Mouse (Mus musculus): ENCODE measurements around the gene Ankfn1.

Gene Ankfn1

DNA sequence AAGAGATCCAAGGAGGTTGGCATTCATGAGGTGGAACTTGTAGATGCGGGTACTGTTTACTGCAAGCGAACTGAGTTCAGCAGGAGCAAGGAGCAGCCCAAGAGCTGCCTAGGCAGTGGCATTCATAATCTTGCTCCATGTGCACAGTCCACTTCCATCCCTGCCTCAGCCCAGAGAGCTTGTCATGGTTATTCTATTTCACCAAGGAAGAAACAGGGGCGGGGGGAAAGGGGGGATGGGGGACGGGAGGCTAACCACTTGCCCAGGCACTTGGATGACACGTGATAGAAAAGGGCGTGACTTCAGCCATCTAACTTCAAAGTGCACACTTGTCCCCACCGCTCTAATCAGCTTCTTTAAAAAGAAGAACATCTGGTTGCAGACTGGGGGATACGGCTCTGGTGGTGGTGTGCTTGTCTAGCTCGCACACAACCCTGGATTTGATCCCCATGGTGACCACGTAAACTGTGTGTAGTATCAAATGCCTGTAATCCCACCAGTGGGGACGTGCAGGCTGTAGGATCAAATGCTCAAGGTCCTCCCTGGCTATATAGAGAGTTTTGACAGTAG, 203.1 kb downstream of the Ankfn1 start:
- no peak for DNase-seq (ENCODE audit: low read depth, low spot score)
- Histone ChIP-seq H3K36me3 (ENCODE audit: control insufficient read depth, insufficient read depth, low read length, poor library complexity, severe bottlenecking) (no peaks in the 10 kb centered on the region), H3K27me3 (ENCODE audit: control insufficient read depth, insufficient read depth, low read length, poor library complexity, severe bottlenecking) (no peaks in the 10 kb centered on the region)

GRCm38 (mm10) chr11:89569391-89570145, 207.9 kb downstream of the Ankfn1 start:
- Histone ChIP-seq H3K36me3 (ENCODE audit: control insufficient read depth, insufficient read depth, low read length, poor library complexity, severe bottlenecking) (no peaks in the 10 kb centered on the region), H3K27me3 (ENCODE audit: control insufficient read depth, insufficient read depth, low read length, poor library complexity, severe bottlenecking) (no peaks in the 10 kb centered on the region)
- no peak for DNase-seq (ENCODE audit: low read depth, low spot score)

- Histone ChIP-seq H3K27me3 (ENCODE audit: control insufficient read depth, insufficient read depth, low read length, poor library complexity, severe bottlenecking) (no peaks in the 10 kb centered on the region), H3K36me3 (ENCODE audit: control insufficient read depth, insufficient read depth, low read length, poor library complexity, severe bottlenecking) (no peaks in the 10 kb centered on the region)
- no peak for DNase-seq (ENCODE audit: low read depth, low spot score)
Measured at GRCm38 (mm10) chr11:89568246-89568645, 209.2 kb downstream of the Ankfn1 start.

GRCm38 (mm10) chr11:89551441-89551840, 226.0 kb downstream of the Ankfn1 start:
- DNase-seq (ENCODE audit: low read depth, low spot score): no peak
- H3K27me3 ChIP-seq (ENCODE audit: control insufficient read depth, insufficient read depth, low read length, poor library complexity, severe bottlenecking): no peaks in the 10 kb centered on the region
- H3K36me3 ChIP-seq (ENCODE audit: control insufficient read depth, insufficient read depth, low read length, poor library complexity, severe bottlenecking): no peaks in the 10 kb centered on the region

DNA sequence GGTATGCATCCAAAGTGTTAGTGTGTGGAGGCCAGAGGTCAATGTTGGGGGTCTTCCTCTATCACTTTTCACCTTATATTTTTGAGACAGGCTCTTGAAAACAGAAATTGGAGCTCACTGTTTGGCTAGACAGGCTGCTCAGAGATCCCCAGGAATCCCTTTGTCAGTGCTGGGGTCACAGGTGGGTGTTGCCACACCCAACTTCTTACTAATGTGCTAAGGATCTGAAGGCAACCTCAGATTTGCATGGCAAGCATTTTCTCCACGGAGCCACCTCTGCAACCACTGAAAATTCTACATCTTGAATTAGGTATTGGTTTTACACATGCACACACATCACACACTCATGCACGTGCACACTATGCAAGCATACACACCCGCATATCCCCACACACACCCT, 226.5 kb downstream of the Ankfn1 start:
- no peaks in the 10 kb centered on the region for H3K36me3 ChIP-seq (ENCODE audit: control insufficient read depth, insufficient read depth, low read length, poor library complexity, severe bottlenecking)
- no peak for DNase-seq (ENCODE audit: low read depth, low spot score)
- no peaks in the 10 kb centered on the region for H3K27me3 ChIP-seq (ENCODE audit: control insufficient read depth, insufficient read depth, low read length, poor library complexity, severe bottlenecking)

- DNase-seq (ENCODE audit: low read depth, low spot score): no peak
- Histone ChIP-seq H3K36me3 (ENCODE audit: control insufficient read depth, insufficient read depth, low read length, poor library complexity, severe bottlenecking) (no peaks in the 10 kb centered on the region), H3K27me3 (ENCODE audit: control insufficient read depth, insufficient read depth, low read length, poor library complexity, severe bottlenecking) (no peaks in the 10 kb centered on the region)
Measured at GRCm38 (mm10) chr11:89548786-89549185, 228.7 kb downstream of the Ankfn1 start.

DNA sequence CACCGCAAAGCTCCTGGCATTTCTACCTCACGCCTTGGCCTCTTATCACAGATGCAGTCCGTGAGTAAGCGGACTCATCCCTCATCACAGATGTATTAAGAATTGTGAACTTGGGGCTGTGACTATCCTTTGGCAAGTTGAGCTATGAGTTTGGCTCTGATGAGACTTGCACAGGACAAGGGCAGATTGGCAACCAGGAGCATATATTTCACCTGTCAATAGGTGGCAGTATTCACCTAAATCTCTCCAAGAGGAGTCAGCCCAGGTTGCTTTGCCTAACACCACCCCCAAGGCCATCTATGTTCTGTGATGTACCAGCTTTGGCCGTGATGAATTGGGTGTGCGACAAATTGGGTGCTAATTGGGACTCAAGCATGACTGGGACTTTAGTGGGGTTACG, 231.3 kb downstream of the Ankfn1 start:
- Histone ChIP-seq H3K36me3 (ENCODE audit: control insufficient read depth, insufficient read depth, low read length, poor library complexity, severe bottlenecking) (no peaks in the 10 kb centered on the region), H3K27me3 (ENCODE audit: control insufficient read depth, insufficient read depth, low read length, poor library complexity, severe bottlenecking) (no peaks in the 10 kb centered on the region)
- no peak for DNase-seq (ENCODE audit: low read depth, low spot score)

DNA sequence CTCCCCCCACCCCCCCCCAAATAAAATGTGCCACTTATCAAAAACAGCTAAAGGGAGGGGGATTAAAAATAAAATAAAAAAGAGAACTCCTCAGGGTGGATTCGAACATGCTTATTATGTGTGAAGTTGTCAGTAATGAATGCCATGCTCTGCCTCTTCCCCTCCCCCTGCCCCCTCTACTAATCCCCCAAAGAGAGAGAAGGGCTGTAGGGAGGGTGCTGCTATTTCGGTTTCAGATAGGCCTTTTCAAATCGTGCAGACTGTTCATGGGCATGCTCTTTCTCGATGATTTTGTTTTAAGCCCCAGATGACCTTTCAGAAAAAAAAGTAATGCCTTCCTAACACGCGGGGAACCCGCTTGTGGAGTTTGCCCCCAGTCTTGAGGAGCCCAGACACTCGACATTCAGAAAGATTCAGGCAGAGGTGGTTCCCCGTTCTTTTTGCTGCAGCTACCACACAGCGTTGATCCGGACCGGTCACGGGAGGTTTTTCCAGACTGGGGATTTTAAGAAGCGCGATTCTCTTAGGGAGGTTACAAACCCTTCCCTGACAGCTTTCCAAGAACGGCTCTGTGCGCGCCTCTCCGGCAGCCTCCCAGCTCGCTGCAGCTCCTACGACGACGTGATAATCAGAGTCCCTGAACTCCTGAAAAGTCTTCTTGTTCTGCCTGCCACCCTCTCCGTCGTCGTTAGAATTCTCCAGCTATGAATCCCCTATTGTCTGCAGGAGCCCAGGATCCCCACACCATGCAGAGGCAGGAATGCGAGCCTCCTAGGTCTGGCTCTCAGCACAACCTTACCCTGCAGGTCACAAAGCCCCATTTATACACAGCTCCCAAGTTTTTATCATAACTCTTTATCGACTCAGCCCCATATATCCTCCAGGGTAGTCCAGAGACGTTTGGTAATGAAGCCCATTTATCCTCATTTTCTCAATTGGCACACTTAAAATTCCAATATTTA, 232.3 kb downstream of the Ankfn1 start:
- no peak for DNase-seq (ENCODE audit: low read depth, low spot score)

GRCm38 (mm10) chr11:89538376-89538775, 239.1 kb downstream of the Ankfn1 start:
- no peaks in the 10 kb centered on the region for H3K27me3 ChIP-seq (ENCODE audit: control insufficient read depth, insufficient read depth, low read length, poor library complexity, severe bottlenecking)
- DNase-seq (ENCODE audit: low read depth, low spot score): no peak
- no peaks in the 10 kb centered on the region for H3K36me3 ChIP-seq (ENCODE audit: control insufficient read depth, insufficient read depth, low read length, poor library complexity, severe bottlenecking)

More for the DNA sequence above, 232.3 kb downstream of the Ankfn1 start:
- H3K27me3 ChIP-seq (ENCODE audit: control insufficient read depth, insufficient read depth, low read length, poor library complexity, severe bottlenecking): no peaks in the 10 kb centered on the region
- H3K36me3 ChIP-seq (ENCODE audit: control insufficient read depth, insufficient read depth, low read length, poor library complexity, severe bottlenecking): no peaks in the 10 kb centered on the region

GRCm38 (mm10) chr11:89527800-89528430, 249.5 kb downstream of the Ankfn1 start:
- Histone ChIP-seq H3K36me3 (ENCODE audit: control insufficient read depth, insufficient read depth, low read length, poor library complexity, severe bottlenecking) (no peaks in the 10 kb centered on the region), H3K27me3 (ENCODE audit: control insufficient read depth, insufficient read depth, low read length, poor library complexity, severe bottlenecking) (no peaks in the 10 kb centered on the region)
- no peak for DNase-seq (ENCODE audit: low read depth, low spot score)

DNA sequence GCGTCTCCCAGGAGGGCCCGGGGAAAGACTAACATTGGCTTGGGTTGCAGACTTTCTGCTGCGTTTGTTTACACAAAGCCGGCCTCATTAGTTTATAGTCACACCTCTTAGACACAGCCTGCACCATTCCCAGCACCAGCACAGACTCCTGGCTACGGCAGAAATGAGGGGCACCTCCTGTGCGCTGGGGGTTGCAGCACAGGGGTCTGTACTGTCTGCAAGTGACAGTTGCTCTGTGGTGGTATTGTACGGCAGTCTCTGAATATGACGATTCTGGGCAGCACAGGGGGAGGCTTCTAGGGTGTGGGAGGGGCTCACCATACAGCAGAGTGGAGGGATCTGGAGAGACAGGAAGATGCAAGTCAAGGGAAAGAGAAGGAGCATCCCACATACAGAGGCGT, 262.0 kb downstream of the Ankfn1 start:
- Histone ChIP-seq H3K27me3 (ENCODE audit: control insufficient read depth, insufficient read depth, low read length, poor library complexity, severe bottlenecking) (no peaks in the 10 kb centered on the region), H3K36me3 (ENCODE audit: control insufficient read depth, insufficient read depth, low read length, poor library complexity, severe bottlenecking) (no peaks in the 10 kb centered on the region)
- no peak for DNase-seq (ENCODE audit: low read depth, low spot score)

DNA sequence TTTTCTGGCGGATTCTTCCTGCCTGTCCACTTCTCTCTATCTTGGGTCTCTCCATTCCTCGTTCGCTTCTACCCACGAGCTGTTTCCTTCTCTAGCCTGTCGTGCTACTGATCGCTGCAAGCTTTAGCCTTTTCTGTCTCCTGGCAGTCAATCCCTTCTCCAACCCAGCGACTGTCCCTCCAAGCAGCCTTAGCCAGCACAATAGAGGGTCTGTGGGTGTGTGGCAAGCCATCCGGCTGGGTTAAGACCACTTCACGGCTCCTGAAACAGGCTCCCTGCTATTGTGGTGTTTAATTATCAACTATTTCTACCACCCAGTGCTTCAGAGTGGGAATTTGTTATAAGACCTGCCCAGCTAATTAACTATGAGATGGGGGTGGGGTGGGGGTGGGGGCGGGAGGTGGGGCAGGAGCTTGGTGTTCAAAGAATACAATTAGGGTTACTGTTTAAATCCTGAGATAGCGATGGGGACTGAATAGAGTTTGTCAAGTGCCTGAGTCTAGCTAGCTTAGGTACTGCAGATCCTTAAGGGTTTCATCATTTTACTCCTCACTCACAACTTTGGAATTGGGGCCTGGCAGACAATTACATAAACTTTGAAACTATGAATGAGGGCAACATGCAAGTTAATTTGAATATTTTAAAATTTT, 268.7 kb downstream of the Ankfn1 start:
- no peak for DNase-seq (ENCODE audit: low read depth, low spot score)
- no peaks in the 10 kb centered on the region for H3K27me3 ChIP-seq (ENCODE audit: control insufficient read depth, insufficient read depth, low read length, poor library complexity, severe bottlenecking)
- no peaks in the 10 kb centered on the region for H3K36me3 ChIP-seq (ENCODE audit: control insufficient read depth, insufficient read depth, low read length, poor library complexity, severe bottlenecking)

DNA sequence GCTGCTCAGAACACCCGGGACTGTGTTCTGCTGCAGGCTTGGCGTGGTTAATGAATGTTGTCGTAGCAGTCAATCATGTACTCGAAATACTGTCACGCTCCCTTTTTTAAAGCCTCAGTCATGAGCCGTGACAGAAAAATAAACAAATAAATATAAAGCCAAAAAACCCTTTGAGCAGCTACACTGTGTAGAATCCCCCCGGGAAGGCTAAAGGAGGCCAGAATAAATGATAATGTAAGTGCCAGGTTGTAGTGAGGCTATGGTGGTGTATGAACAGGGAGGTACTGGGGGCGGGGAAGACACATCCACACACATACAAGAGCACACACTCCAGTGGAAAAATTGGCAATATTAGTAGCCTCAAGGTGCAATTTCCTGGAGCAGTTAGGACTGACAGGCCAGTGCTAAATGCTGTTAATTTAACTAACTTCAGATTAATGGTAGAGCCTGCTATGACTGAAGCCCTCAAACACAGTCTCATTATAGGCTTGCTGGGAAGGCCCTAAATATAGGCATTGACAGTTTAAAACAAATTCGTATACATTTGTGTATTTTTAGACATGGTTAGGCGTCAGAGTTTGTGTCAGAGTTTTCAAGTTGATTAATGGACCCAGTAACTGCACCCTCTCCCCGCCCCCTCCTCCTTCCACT, 270.7 kb downstream of the Ankfn1 start:
- H3K36me3 ChIP-seq (ENCODE audit: control insufficient read depth, insufficient read depth, low read length, poor library complexity, severe bottlenecking): no peaks in the 10 kb centered on the region
- no peak for DNase-seq (ENCODE audit: low read depth, low spot score)
- H3K27me3 ChIP-seq (ENCODE audit: control insufficient read depth, insufficient read depth, low read length, poor library complexity, severe bottlenecking): no peaks in the 10 kb centered on the region

GRCm38 (mm10) chr11:89505046-89505445, 272.4 kb downstream of the Ankfn1 start:
- H3K27me3 ChIP-seq (ENCODE audit: control insufficient read depth, insufficient read depth, low read length, poor library complexity, severe bottlenecking): no peaks in the 10 kb centered on the region
- DNase-seq (ENCODE audit: low read depth, low spot score): no peak

More at GRCm38 (mm10) chr11:89505046-89505445, 272.4 kb downstream of the Ankfn1 start:
- H3K36me3 ChIP-seq (ENCODE audit: control insufficient read depth, insufficient read depth, low read length, poor library complexity, severe bottlenecking): no peaks in the 10 kb centered on the region

Data from splenic B cell, adult 2 months (primary cell).